17 mouse cellular contexts compared by ENCODE assay signal in the genomic region with DNA sequence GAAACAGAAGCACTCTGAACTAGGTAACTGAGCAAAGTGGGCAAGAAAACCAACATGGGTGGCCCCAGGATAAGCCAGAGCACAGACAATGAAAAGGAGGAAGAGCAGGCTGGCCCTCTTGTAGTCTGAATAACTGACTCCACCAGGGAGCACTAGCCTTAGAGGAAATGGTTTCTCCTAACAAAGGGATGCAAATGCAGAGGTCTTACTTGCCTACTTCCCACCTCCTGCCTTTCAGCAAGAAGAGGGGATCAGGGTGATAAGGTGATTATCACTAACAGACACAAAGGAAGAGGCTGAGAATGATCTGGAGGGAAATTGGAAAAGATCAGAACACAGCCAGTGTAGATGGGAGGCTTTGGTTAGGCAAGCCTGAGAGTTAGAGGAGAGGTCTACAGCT.
"Had no signal": no experiment of that assay in that cellular context is flagged by ENCODE, and none has a peak within 500 bp of the region (broad histone marks: within the 10 kb centered on the region; RNA-seq: fewer than 3 reads in every experiment).

No protein-coding gene starts in this region.

- H3K36me3 ChIP-seq: limb, embryonic 12.5 days; liver, embryonic 13.5 days; lung, embryonic 15.5 days; midbrain, embryonic 13.5 days had no signal

- H3K27ac ChIP-seq: limb, embryonic 12.5 days; liver, embryonic 13.5 days; lung, embryonic 15.5 days; macrophage; midbrain, embryonic 13.5 days; neural tube, embryonic 12.5 days had no signal

- H3K4me3 ChIP-seq: layer of hippocampus, adult 2 months; limb, embryonic 12.5 days; liver, embryonic 13.5 days; lung, embryonic 15.5 days; megakaryocyte, embryonic 14.5 days; midbrain, embryonic 13.5 days; neural tube, embryonic 12.5 days had no signal

- H3K27me3 ChIP-seq: limb, embryonic 12.5 days; liver, embryonic 13.5 days; lung, embryonic 15.5 days; midbrain, embryonic 13.5 days; neural tube, embryonic 12.5 days had no signal

- ATAC-seq: liver, postnatal 0 days; midbrain, embryonic 13.5 days had no signal

- DNase-seq: kidney, postnatal 4 days; liver; liver, embryonic 13.5 days; liver, postnatal 0 days; lung, postnatal 14 days; retina, postnatal 1 day; right cerebral cortex, postnatal 4 days; spleen, adult 18-20 months; thymus, adult 18-20 months; thymus, postnatal 14 days had no signal

- H3K9ac ChIP-seq: limb, embryonic 12.5 days; liver, embryonic 13.5 days; liver, postnatal 0 days; lung, embryonic 15.5 days; midbrain, embryonic 13.5 days; neural tube, embryonic 12.5 days had no signal

- H3K4me1 ChIP-seq: limb, embryonic 12.5 days; liver, embryonic 13.5 days; lung, embryonic 15.5 days; midbrain, embryonic 13.5 days; neural tube, embryonic 12.5 days had no signal

- H3K9me3 ChIP-seq: limb, embryonic 12.5 days; liver, embryonic 13.5 days; lung, embryonic 15.5 days; megakaryocyte, embryonic 14.5 days; midbrain, embryonic 13.5 days; neural tube, embryonic 12.5 days had no signal

- H3K4me2 ChIP-seq: limb, embryonic 12.5 days; liver, embryonic 13.5 days; lung, embryonic 15.5 days; midbrain, embryonic 13.5 days; neural tube, embryonic 12.5 days had no signal
